Mouse (Mus musculus) thymus, adult 2 months (tissue): ENCODE measurements around the gene Maats1. TPM values are rescaled to one million over a fixed set of nuclear protein-coding genes. Genes with fewer than 3 reads are reported as not detected.

ENCODE experiments used
- DNase-seq: peaks from one replicate; pipeline ENCODE4 v3.0.0; 2021
- H3K27ac ChIP-seq: fragments of 200-500 bp; 2 replicates; pipeline ENCODE4 v1.5.1; 2012; ENCODE audit warnings: low read length, control low read depth; ENCODE audit not compliant: control insufficient read depth, insufficient read depth
- H3K27me3 ChIP-seq: fragments of 200-500 bp; 2 replicates; pipeline ENCODE4 v1.6.1; 2012; ENCODE audit warnings: mild to moderate bottlenecking, low read length, moderate library complexity, mixed read lengths; ENCODE audit not compliant: control insufficient read depth, insufficient read depth
- H3K36me3 ChIP-seq: fragments of 200-500 bp; 2 replicates; pipeline ENCODE4 v1.6.1; 2012; ENCODE audit warnings: mild to moderate bottlenecking, low read length, moderate library complexity; ENCODE audit not compliant: control insufficient read depth, insufficient read depth
- H3K4me1 ChIP-seq: fragments of 200-500 bp; replicated peaks from 2 replicates; pipeline ENCODE4 v1.6.1; 2012; ENCODE audit warnings: low read length; ENCODE audit not compliant: control insufficient read depth, insufficient read depth
- H3K4me3 ChIP-seq: fragments of 200-500 bp; 2 replicates; pipeline ENCODE4 v1.5.1; 2012; ENCODE audit warnings: mild to moderate bottlenecking, low read length, control low read depth, moderate library complexity; ENCODE audit not compliant: control insufficient read depth, insufficient read depth
- CTCF ChIP-seq: fragments of 200-500 bp; IDR thresholded peaks from 2 replicates; pipeline ENCODE4 v1.5.1; 2012; ENCODE audit warnings: mild to moderate bottlenecking, control low read depth, low read length, moderate library complexity, borderline replicate concordance; ENCODE audit not compliant: control insufficient read depth, poor library complexity, insufficient read depth; ENCODE audit errors: extremely low read depth
- POLR2A ChIP-seq: fragments of 200-500 bp; IDR thresholded peaks from 2 replicates; pipeline ENCODE4 v1.6.1; 2012; ENCODE audit warnings: mild to moderate bottlenecking, low read length, control low read depth, moderate library complexity; ENCODE audit not compliant: control insufficient read depth, poor library complexity, insufficient read depth; ENCODE audit errors: extremely low read depth
- WGBS: fragments of 180-500 bp; shearing (Covaris S2); methylation state at CpG from one replicate; pipeline ENCODE4 v1.1.7; 2018; 5-methylcytosine and 5-hydroxymethylcytosine counted together
- polyA plus RNA-seq: library from polyadenylated mRNA; depleted of rRNA; stranded (reverse); fragments of >200 nt; gene quantifications from 2 replicates; pipeline ENCODE4 v1.2.3, GENCODE M21; 2012; rRNA removed

Gene Maats1
- 0.05 and 0.12 TPM in 2 replicates for polyA plus RNA-seq

- 44% methylated on average over 30 of the region's 30 CpGs for WGBS
- DNase-seq, result peak; percentile 36
- Histone ChIP-seq H3K27me3 (no peaks in the 10 kb centered on the region), H3K27ac (no peak within 1 kb of the TSS), H3K36me3 (no peaks in the 10 kb centered on the region), H3K4me3 (no peak within 1 kb of the TSS), H3K4me1 (peaks cover 4% of the 10 kb centered on the region; the same call in 1 of the 2 replicates)
- no peak for TF ChIP-seq POLR2A
- no peak for TF ChIP-seq CTCF
Observed at GRCm38 (mm10) chr16:38341396-38342324, at the start of gene Maats1. Gene Maats1 (minus strand): TSS chr16:38342143.

DNA sequence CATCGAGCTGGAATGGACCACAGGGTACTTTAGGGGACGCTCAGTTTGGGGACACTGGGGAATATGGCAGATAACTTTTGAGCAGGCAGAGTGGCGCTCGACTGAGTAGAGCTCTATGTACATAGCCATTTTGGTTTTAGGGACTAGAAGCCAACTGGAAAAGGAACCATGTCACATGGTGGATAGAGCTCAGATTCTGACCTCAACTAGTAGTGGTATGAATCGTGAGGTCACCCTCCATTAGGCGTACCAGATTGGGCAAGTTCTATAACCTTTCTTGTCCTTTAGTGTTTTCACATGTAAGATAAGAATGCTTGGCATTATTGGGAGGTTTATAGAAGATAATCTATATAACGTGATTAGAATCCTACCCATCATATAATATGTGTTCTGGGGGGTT, 48.4 kb upstream of the Maats1 start:
- H3K27ac ChIP-seq, result no peak overlapping the region

GRCm38 (mm10) chr16:38389284-38389893, 47.4 kb upstream of the Maats1 start:
- no peak overlapping the region for H3K4me3 ChIP-seq
- no peaks in the 10 kb centered on the region for H3K36me3 ChIP-seq
- no peak for DNase-seq
- no peak overlapping the region for H3K27ac ChIP-seq
- no peaks in the 10 kb centered on the region for H3K27me3 ChIP-seq
- TF ChIP-seq POLR2A, result no peak
- TF ChIP-seq CTCF, result no peak
- H3K4me1 ChIP-seq, result no peaks in the 10 kb centered on the region
- 94% methylated on average over 8 of the region's 8 CpGs for WGBS

More for the DNA sequence above, 48.4 kb upstream of the Maats1 start:
- no peak for DNase-seq
- H3K36me3 ChIP-seq, result no peaks in the 10 kb centered on the region
- 94% methylated on average over 7 of the region's 7 CpGs for WGBS
- no peak overlapping the region for H3K4me3 ChIP-seq
- no peaks in the 10 kb centered on the region for H3K27me3 ChIP-seq
- no peak for TF ChIP-seq POLR2A
- TF ChIP-seq CTCF, result no peak
- no peaks in the 10 kb centered on the region for H3K4me1 ChIP-seq

- 90% methylated on average over 6 of the region's 6 CpGs for WGBS
Observed at GRCm38 (mm10) chr16:38388757-38389156, 46.8 kb upstream of the Maats1 start.

DNA sequence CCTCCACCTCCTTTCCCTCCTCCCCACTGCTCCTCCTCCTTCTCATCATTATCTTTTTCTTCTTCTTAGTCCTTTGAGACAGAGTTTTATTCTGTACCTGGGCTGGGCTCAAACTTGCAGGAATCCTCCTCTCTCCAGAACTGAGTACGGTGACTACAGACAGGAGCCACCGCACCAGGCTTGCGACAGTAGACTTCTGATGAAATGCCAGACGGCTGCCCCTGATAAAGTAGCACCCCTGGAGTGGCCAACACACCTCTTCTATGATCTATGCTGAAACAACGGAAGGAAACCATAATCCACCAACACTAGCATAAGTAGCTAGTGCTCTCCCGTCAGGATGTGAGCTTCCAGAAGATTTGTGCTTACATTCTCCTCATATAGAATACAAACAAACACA, 45.4 kb upstream of the Maats1 start:
- no peaks in the 10 kb centered on the region for H3K27me3 ChIP-seq
- H3K4me3 ChIP-seq, result no peak overlapping the region
- no peak for TF ChIP-seq POLR2A
- TF ChIP-seq CTCF, result no peak
- H3K36me3 ChIP-seq, result no peaks in the 10 kb centered on the region
- no peak overlapping the region for H3K27ac ChIP-seq
- no peaks in the 10 kb centered on the region for H3K4me1 ChIP-seq
- WGBS, result 94% methylated on average over 6 of the region's 6 CpGs
- DNase-seq, result no peak

More at GRCm38 (mm10) chr16:38388757-38389156, 46.8 kb upstream of the Maats1 start:
- no peak for TF ChIP-seq CTCF
- no peak for TF ChIP-seq POLR2A
- Histone ChIP-seq H3K27me3 (no peaks in the 10 kb centered on the region), H3K36me3 (no peaks in the 10 kb centered on the region), H3K4me3 (no peak overlapping the region), H3K4me1 (no peaks in the 10 kb centered on the region), H3K27ac (no peak overlapping the region)
- DNase-seq, result no peak

GRCm38 (mm10) chr16:38385700-38386099, 43.8 kb upstream of the Maats1 start:
- H3K4me1 ChIP-seq, result no peaks in the 10 kb centered on the region
- 88% methylated on average over 4 of the region's 4 CpGs for WGBS

More at GRCm38 (mm10) chr16:38385700-38386099, 43.8 kb upstream of the Maats1 start:
- Histone ChIP-seq H3K4me3 (no peak overlapping the region), H3K27me3 (no peaks in the 10 kb centered on the region), H3K27ac (no peak overlapping the region), H3K36me3 (no peaks in the 10 kb centered on the region)
- no peak for TF ChIP-seq CTCF
- TF ChIP-seq POLR2A, result no peak
- no peak for DNase-seq
